Mouse (Mus musculus) olfactory bulb, adult 2 months (tissue): ENCODE data around the gene Sccpdh.

ENCODE experiments used
- CTCF ChIP-seq: fragments of 200-500 bp; IDR thresholded peaks from 2 replicates; pipeline ENCODE4 v1.5.1; 2012; ENCODE audit warnings: low read depth, mild to moderate bottlenecking, low read length, moderate library complexity; ENCODE audit not compliant: insufficient read depth
- POLR2A ChIP-seq: fragments of 200-500 bp; IDR thresholded peaks from 2 replicates; pipeline ENCODE4 v1.6.1; 2012; ENCODE audit warnings: mild to moderate bottlenecking, low read depth, low read length, moderate library complexity; ENCODE audit not compliant: insufficient read depth

DNA sequence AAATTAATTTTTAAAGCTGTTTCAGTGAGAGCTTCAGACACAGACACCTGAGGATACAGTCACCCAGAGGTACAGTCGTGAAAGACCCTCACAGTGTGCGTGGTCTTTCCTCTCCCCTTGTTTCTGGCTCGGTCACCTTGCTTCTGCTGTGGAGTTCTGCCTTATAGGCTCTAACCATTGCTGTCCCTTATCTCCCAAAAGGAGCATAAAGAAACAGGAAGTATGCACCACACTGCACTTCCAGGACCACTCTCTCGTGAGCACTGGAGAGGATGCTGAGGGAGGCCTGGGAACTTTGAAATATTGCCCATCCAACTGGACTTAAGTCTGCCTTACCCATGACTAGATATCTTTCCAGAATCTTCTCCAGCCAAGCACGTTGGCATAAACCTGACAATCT, 42.7 kb downstream of the Sccpdh start:
- TF ChIP-seq CTCF (no peak), POLR2A (no peak)
